Comparison of ENCODE assay signal across 8 mouse cellular contexts in the genomic region with DNA sequence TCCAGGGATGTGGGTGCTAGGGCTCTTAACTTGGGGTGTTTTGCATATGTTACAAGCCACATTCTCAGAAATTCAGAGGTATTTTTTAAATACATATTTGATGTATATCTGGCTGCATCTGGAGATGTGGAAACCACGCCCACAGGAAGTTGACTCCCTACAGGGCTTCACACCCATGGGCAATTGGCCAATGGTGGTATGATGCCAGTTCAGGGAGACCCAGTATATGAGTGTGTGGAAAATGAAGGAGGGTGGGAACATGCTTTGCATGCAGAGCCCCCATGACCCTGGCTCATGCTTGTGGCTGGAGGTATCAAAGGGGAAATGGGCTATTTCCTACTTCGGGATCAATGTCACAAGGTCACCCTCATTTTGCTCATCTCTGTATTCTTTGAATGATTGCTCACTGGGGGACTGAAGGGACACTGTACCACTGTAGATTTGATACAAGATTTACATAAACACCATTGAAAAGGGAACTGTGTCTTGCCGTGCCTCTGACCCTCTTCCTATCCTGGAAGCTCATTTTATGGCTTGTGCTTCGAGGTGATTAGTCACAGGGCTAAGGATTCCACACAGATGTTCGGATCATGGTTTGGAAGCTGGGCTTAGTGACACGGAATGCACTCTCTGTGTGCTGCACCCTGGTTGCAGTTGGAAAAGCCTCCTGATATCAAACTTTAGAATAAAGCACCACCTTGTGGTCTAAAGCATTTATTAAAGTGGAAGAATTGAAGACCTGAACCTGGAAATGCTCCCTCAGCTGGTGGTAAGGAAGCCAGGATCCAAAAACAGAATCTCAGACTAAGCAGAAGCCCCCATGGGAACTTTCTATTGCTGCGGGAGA. TPM values are rescaled to one million over a fixed set of nuclear protein-coding genes. Genes with fewer than 3 reads are reported as not detected.
DNase-seq lines count a peak whose midpoint lies in the region; ATAC-seq and TF ChIP-seq lines count a peak whose summit lies in the region.

No protein-coding gene starts in this region.

- no peaks in the 10 kb centered on the region for H3K9me3 ChIP-seq in liver, embryonic 14.5 days (ENCODE audit: control insufficient read depth, low read length)
- H3K9me3 ChIP-seq in liver, embryonic 11.5 days (ENCODE audit: control insufficient read depth, low read length) = no peaks in the 10 kb centered on the region
- 0 out of 2 replicates have a peak, but pooled peaks cover 6% of the 10 kb centered on the region for H3K9me3 ChIP-seq in limb, embryonic 12.5 days

- H3K4me2 ChIP-seq in liver, embryonic 14.5 days (ENCODE audit: low read depth) = no peak overlapping the region
- H3K4me2 ChIP-seq in liver, embryonic 11.5 days = no peak overlapping the region
- no peak overlapping the region for H3K4me2 ChIP-seq in limb, embryonic 12.5 days

- ATAC-seq in liver, embryonic 14.5 days (ENCODE audit: insufficient read depth) = no peak
- no peak for ATAC-seq in liver, embryonic 11.5 days (replicated peaks; ENCODE audit: low FRiP score)
- peak; percentile 20; the same call in 1 of the 2 replicates for ATAC-seq in limb, embryonic 12.5 days (ENCODE audit: insufficient number of reproducible peaks, insufficient read depth, low FRiP score, low TSS enrichment, low read depth)
- no peak for ATAC-seq in erythroid progenitor cell, adult 5-6 weeks (replicated peaks; ENCODE audit: low FRiP score, poor library complexity, severe bottlenecking)

- H3K36me3 ChIP-seq in liver, embryonic 14.5 days (replicated peaks; ENCODE audit: control insufficient read depth, insufficient read depth, low read depth) = no peaks in the 10 kb centered on the region
- H3K36me3 ChIP-seq in liver, embryonic 11.5 days (ENCODE audit: control insufficient read depth, insufficient read depth, low read length) = no peaks in the 10 kb centered on the region
- no peaks in the 10 kb centered on the region for H3K36me3 ChIP-seq in limb, embryonic 12.5 days

- H3K27ac ChIP-seq in liver, embryonic 14.5 days = no peak overlapping the region
- H3K27ac ChIP-seq in liver, embryonic 11.5 days (ENCODE audit: low read depth, low read length) = no peak overlapping the region
- H3K27ac ChIP-seq in limb, embryonic 12.5 days = no peak overlapping the region

- H3K9ac ChIP-seq in liver, embryonic 14.5 days (replicated peaks) = no peak overlapping the region
- H3K9ac ChIP-seq in liver, embryonic 11.5 days (ENCODE audit: low read depth, low read length) = no peak overlapping the region
- no peak overlapping the region for H3K9ac ChIP-seq in limb, embryonic 12.5 days (replicated peaks)

- peak; percentile 33 for TF ChIP-seq CTCF in liver, embryonic 14.5 days (IDR thresholded peaks at IDR 0.05; ENCODE audit: low read depth)

- WGBS in liver, embryonic 14.5 days (ENCODE audit: insufficient replicate concordance) = 44% methylated on average over 7 of the region's 7 CpGs
- 57% methylated on average over 7 of the region's 7 CpGs for WGBS in liver, embryonic 11.5 days
- 47% methylated on average over 7 of the region's 7 CpGs for WGBS in limb, embryonic 12.5 days

- H3K4me3 ChIP-seq in liver, embryonic 14.5 days (ENCODE audit: insufficient read depth in 1 of 2, low read depth in 2 of 2, low read length in 2 of 2) = no peak overlapping the region
- no peak overlapping the region for H3K4me3 ChIP-seq in liver, embryonic 11.5 days (ENCODE audit: low read depth, low read length)
- H3K4me3 ChIP-seq in limb, embryonic 12.5 days (replicated peaks) = no peak overlapping the region

- H3K4me1 ChIP-seq in liver, embryonic 14.5 days (replicated peaks; ENCODE audit: control insufficient read depth in 2 of 2, insufficient read depth in 2 of 2, low read length in 1 of 2) = 0 out of 4 replicates have a peak, but pooled peaks cover 0 to 3% of the 10 kb centered on the region in 2 experiments
- no peaks in the 10 kb centered on the region for H3K4me1 ChIP-seq in liver, embryonic 11.5 days (replicated peaks; ENCODE audit: control insufficient read depth, insufficient read depth, low read length)
- peaks cover 8% of the 10 kb centered on the region; the same call in 1 of the 2 replicates for H3K4me1 ChIP-seq in limb, embryonic 12.5 days (replicated peaks)

- no peaks in the 10 kb centered on the region for H3K27me3 ChIP-seq in liver, embryonic 14.5 days (ENCODE audit: control insufficient read depth, insufficient read depth, low read length)
- no peaks in the 10 kb centered on the region for H3K27me3 ChIP-seq in liver, embryonic 11.5 days (replicated peaks; ENCODE audit: control insufficient read depth, insufficient read depth, low read length)
- H3K27me3 ChIP-seq in limb, embryonic 12.5 days = no peaks in the 10 kb centered on the region

- no peak for TF ChIP-seq EP300 in liver, embryonic 14.5 days (IDR thresholded peaks at IDR 0.05; ENCODE audit: low read depth)

- DNase-seq in liver, embryonic 14.5 days (ENCODE audit: low read depth in 3 of 3, low spot score in 3 of 3) = no peak
- DNase-seq in liver, embryonic 11.5 days (ENCODE audit: low spot score) = no peak
- peak; percentile 75 for DNase-seq in adipocyte (ENCODE audit: low spot score)
- DNase-seq in frontal cortex, postnatal 25 days (ENCODE audit: low spot score in 2 of 2) = peak; percentile 5 to 15
- DNase-seq in kidney, adult 8-10 months = peak; percentile 17 to 41
- peak; percentile 42 for DNase-seq in retina, postnatal 7 days (ENCODE audit: low read depth, low spot score)

RNA-seq across cellular contexts. Expression of a gene that starts 56.8 kb away (rescaled TPM):
- polyA plus RNA-seq in liver, embryonic 14.5 days (2012; rRNA removed) = 0.18 and 0.33 TPM in 2 replicates
- 0.14 and 0.39 TPM in 2 replicates for polyA plus RNA-seq in liver, embryonic 14.5 days (2014; fragmentation: Nextera tagmentation; extraction: Ambion mirVana)
- polyA plus RNA-seq in liver, embryonic 11.5 days (2014; fragmentation: Nextera tagmentation; extraction: Ambion mirVana) = 0.62 and 1.2 TPM in 2 replicates
- polyA plus RNA-seq in limb, embryonic 12.5 days (2016; fragmentation: Nextera tagmentation; extraction: Ambion mirVana) = 0.74 and 1.2 TPM in 2 replicates
- total RNA-seq in erythroid progenitor cell, adult 5-6 weeks (2015; ENCODE audit: low replicate concordance) = not detected in 2 replicates
- not detected in 2 replicates for total RNA-seq in erythroid progenitor cell, adult 5-6 weeks (2017; ENCODE audit: low replicate concordance)

Comparison
In these comparisons a context has a peak if more than half of its experiments do, and no peak if none do; other contexts are left out.
1. DNase-seq: peak in adipocyte (single experiment), frontal cortex, postnatal 25 days (2 of 2), kidney, adult 8-10 months (2 of 2) and retina, postnatal 7 days (single experiment); none in liver, embryonic 14.5 days (0 of 3) and liver, embryonic 11.5 days (single experiment).